Mouse (Mus musculus) spleen, adult 2 months (tissue): ENCODE results near the gene Fcna. TPM values are rescaled to one million over a fixed set of nuclear protein-coding genes. Genes with fewer than 3 reads are reported as not detected.

Experiments
- DNase-seq, 2 experiments: peaks; one replicate each; pipeline versions ENCODE4 v3.0.0 to v3.0.0-alpha.2; 2012 to 2021; ENCODE audit warnings: low spot score in 2 of 2, low read depth in 1 of 2
- H3K27ac ChIP-seq: fragments of 200-500 bp; 2 replicates; pipeline ENCODE4 v1.5.1; 2012; ENCODE audit warnings: low read length, inconsistent platforms; ENCODE audit not compliant: insufficient read depth
- H3K27me3 ChIP-seq: fragments of 200-500 bp; 2 replicates; pipeline ENCODE4 v1.6.1; 2012; ENCODE audit warnings: mild to moderate bottlenecking, moderate library complexity, low read length, inconsistent platforms; ENCODE audit not compliant: control insufficient read depth, insufficient read depth
- H3K36me3 ChIP-seq: fragments of 200-500 bp; 2 replicates; pipeline ENCODE4 v1.6.1; 2012; ENCODE audit warnings: mild to moderate bottlenecking, low read length, inconsistent platforms; ENCODE audit not compliant: control insufficient read depth, insufficient read depth
- H3K4me1 ChIP-seq: fragments of 200-500 bp; 2 replicates; pipeline ENCODE4 v1.6.1; 2011; ENCODE audit warnings: inconsistent platforms; ENCODE audit not compliant: control insufficient read depth, insufficient read depth, insufficient read length
- H3K4me3 ChIP-seq: fragments of 200-500 bp; 2 replicates; pipeline ENCODE4 v1.5.1; 2011; ENCODE audit warnings: mild to moderate bottlenecking, inconsistent platforms; ENCODE audit not compliant: insufficient read depth, insufficient read length; ENCODE audit errors: extremely low read depth
- CTCF ChIP-seq: fragments of 200-500 bp; IDR thresholded peaks from 2 replicates; pipeline ENCODE4 v1.5.1; 2011; ENCODE audit warnings: mild to moderate bottlenecking, inconsistent platforms; ENCODE audit not compliant: insufficient read depth, insufficient read length, insufficient replicate concordance; ENCODE audit errors: extremely low read depth
- POLR2A ChIP-seq: fragments of 200-500 bp; IDR thresholded peaks from 2 replicates; pipeline ENCODE4 v1.6.1; 2011; ENCODE audit warnings: low read depth, low read length, inconsistent platforms
- WGBS: fragments of 180-500 bp; shearing (Covaris S2); methylation state at CpG from one replicate; pipeline ENCODE4 v1.1.7; 2018; 5-methylcytosine and 5-hydroxymethylcytosine counted together
- polyA plus RNA-seq: library from polyadenylated mRNA; depleted of rRNA; stranded (reverse); fragments of >200 nt; gene quantifications from 2 replicates; pipeline ENCODE4 v1.2.3, GENCODE M21; 2012

Gene Fcna
- polyA plus RNA-seq, 1 experiment = 120 TPM

GRCm38 (mm10) chr2:25628738-25629137 is 908 bp upstream of the Fcna start:
- DNase-seq = no peak
- H3K27ac ChIP-seq = no peak overlapping the region
- no peak for TF ChIP-seq CTCF
- no peak for TF ChIP-seq POLR2A
- H3K36me3 ChIP-seq = no peaks in the 10 kb centered on the region
- H3K27me3 ChIP-seq = no peaks in the 10 kb centered on the region
- H3K4me1 ChIP-seq = no peaks in the 10 kb centered on the region
- no peak overlapping the region for H3K4me3 ChIP-seq
- WGBS = 72% methylated on average over 4 of the region's 4 CpGs

GRCm38 (mm10) chr2:25625986-25626385 is 1.8 kb downstream of the Fcna start:
- TF ChIP-seq POLR2A (no peak), CTCF (no peak)
- 36% methylated on average over 5 of the region's 5 CpGs for WGBS
- H3K27ac ChIP-seq = no peak overlapping the region
- H3K27me3 ChIP-seq = no peaks in the 10 kb centered on the region
- H3K4me3 ChIP-seq = no peak overlapping the region
- H3K4me1 ChIP-seq = peaks cover 4% of the 10 kb centered on the region; the same call in 1 of the 2 replicates
- DNase-seq = no peak
- no peaks in the 10 kb centered on the region for H3K36me3 ChIP-seq

- no peak for TF ChIP-seq POLR2A
- peak; percentile 69; the same call in 1 of the 2 replicates for TF ChIP-seq CTCF
- no peaks in the 10 kb centered on the region for H3K27me3 ChIP-seq
- H3K4me3 ChIP-seq = peak within 1 kb of the TSS; percentile 51; the same call in 1 of the 2 replicates
- peaks cover 4% of the 10 kb centered on the region; the same call in 1 of the 2 replicates for H3K4me1 ChIP-seq
- H3K27ac ChIP-seq = peak within 1 kb of the TSS; percentile 50
- H3K36me3 ChIP-seq = no peaks in the 10 kb centered on the region
- WGBS = 16% methylated on average over 34 of the region's 34 CpGs
- DNase-seq = peak; percentile 12 to 63
These were observed 6.3 kb downstream of the Fcna start, which contains the start of gene Tmem141 for GRCm38 (mm10) chr2:25621229-25622200. Tmem141 (minus strand) TSS chr2:25622005.

- 41% methylated on average over 4 of the region's 4 CpGs for WGBS
- no peak for TF ChIP-seq POLR2A
- TF ChIP-seq CTCF = no peak
- H3K4me3 ChIP-seq = no peak overlapping the region
- H3K4me1 ChIP-seq = peaks cover 4% of the 10 kb centered on the region; the same call in 1 of the 2 replicates
- peak overlapping the region; percentile 17; the same call in 1 of the 2 replicates for H3K27ac ChIP-seq
- no peaks in the 10 kb centered on the region for H3K36me3 ChIP-seq
- no peak for DNase-seq
- 0 out of 2 replicates have a peak, but pooled peaks cover 2% of the 10 kb centered on the region for H3K27me3 ChIP-seq
These were observed 7.0 kb downstream of the Fcna start for GRCm38 (mm10) chr2:25620852-25621228.

DNA sequence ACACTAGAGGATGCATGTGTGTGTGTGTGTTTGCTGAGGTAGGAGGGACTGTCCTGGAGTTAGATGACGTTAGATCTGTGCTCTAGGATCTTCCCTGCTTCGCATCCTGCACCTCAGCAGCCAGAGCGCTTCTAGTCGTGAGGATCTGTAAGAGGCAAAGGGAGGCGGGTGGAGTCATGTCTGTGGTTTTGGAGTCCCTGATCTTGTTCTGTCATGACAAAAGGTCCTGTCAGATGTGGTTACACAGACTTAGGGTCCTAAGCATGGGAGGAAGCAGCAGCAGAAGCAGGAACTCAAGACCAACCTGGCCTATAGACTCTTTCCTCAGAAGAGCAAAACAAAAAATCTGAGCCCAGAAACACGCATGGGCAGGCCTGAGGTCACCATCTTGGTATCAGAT is 7.4 kb downstream of the Fcna start:
- no peak overlapping the region for H3K4me3 ChIP-seq
- no peak for TF ChIP-seq POLR2A
- no peak overlapping the region for H3K27ac ChIP-seq
- 21% methylated on average over 6 of the region's 6 CpGs for WGBS
- peak in 1 of 2 experiments; percentile 14 for DNase-seq
- H3K4me1 ChIP-seq = peaks cover 4% of the 10 kb centered on the region; the same call in 1 of the 2 replicates
- H3K36me3 ChIP-seq = no peaks in the 10 kb centered on the region
- H3K27me3 ChIP-seq = 0 out of 2 replicates have a peak, but pooled peaks cover 2% of the 10 kb centered on the region

GRCm38 (mm10) chr2:25617578-25617977 is 10.3 kb downstream of the Fcna start, which contains the start of gene Ccdc183:
Ccdc183 (minus strand) TSS chr2:25617678.
- Histone ChIP-seq H3K27me3 (peaks cover 2% of the 10 kb centered on the region; the same call in 1 of the 2 replicates), H3K27ac (no peak within 1 kb of the TSS), H3K36me3 (no peaks in the 10 kb centered on the region), H3K4me3 (no peak within 1 kb of the TSS), H3K4me1 (peaks cover 4% of the 10 kb centered on the region; the same call in 1 of the 2 replicates)
- 91% methylated on average over 3 of the region's 3 CpGs for WGBS
- no peak for TF ChIP-seq POLR2A
- TF ChIP-seq CTCF = no peak
- DNase-seq = no peak
